Mouse (Mus musculus) kidney, postnatal 0 days (tissue): ENCODE data around the gene St3gal6. TPM values are rescaled to one million over a fixed set of nuclear protein-coding genes. Genes with fewer than 3 reads are reported as not detected.
A peak's percentile ranks its signal among the peaks of the same experiment; 100 is the strongest.

Source experiments
- ATAC-seq: fragments of 200-750 bp; cut with Nextera tagmentation; replicated peaks from 2 replicates; pipeline ENCODE4 v1.8.0; 2017; ENCODE audit warnings: low read depth, moderate number of reproducible peaks, moderate TSS enrichment, moderate library complexity; ENCODE audit not compliant: low FRiP score
- DNase-seq: peaks from one replicate; pipeline ENCODE4 v3.0.0-alpha.2; 2016; ENCODE audit warnings: low spot score
- H3K27ac ChIP-seq: fragments of 300-500 bp; sonication (generic); 2 replicates; pipeline ENCODE4 v1.5.1; 2014; ENCODE audit warnings: mild to moderate bottlenecking
- H3K27me3 ChIP-seq: fragments of 300-500 bp; sonication (generic); 2 replicates; pipeline ENCODE4 v1.6.1; 2014; ENCODE audit warnings: low read length, mixed read lengths; ENCODE audit not compliant: insufficient read depth
- H3K36me3 ChIP-seq: fragments of 300-500 bp; sonication (generic); 2 replicates; pipeline ENCODE4 v1.6.1; 2014; ENCODE audit warnings: low read length, mixed read lengths; ENCODE audit not compliant: insufficient read depth
- H3K4me1 ChIP-seq: fragments of 300-500 bp; sonication (generic); replicated peaks from 2 replicates; pipeline ENCODE4 v1.6.1; 2014; ENCODE audit warnings: antibody characterized with exemption, low read length, mixed read lengths; ENCODE audit not compliant: insufficient read depth
- H3K4me2 ChIP-seq: fragments of 300-500 bp; sonication (generic); 2 replicates; pipeline ENCODE4 v1.6.1; 2014; ENCODE audit warnings: mild to moderate bottlenecking, low read length, moderate library complexity, mixed read lengths
- H3K4me3 ChIP-seq: fragments of 300-500 bp; sonication (generic); replicated peaks from 2 replicates; pipeline ENCODE4 v1.5.1; 2014; ENCODE audit warnings: low read depth, low read length
- H3K9ac ChIP-seq: fragments of 300-500 bp; sonication (generic); 2 replicates; pipeline ENCODE4 v1.6.1; 2014; ENCODE audit warnings: low read depth, low read length
- H3K9me3 ChIP-seq: fragments of 300-500 bp; sonication (generic); replicated peaks from 2 replicates; pipeline ENCODE4 v1.6.1; 2016; ENCODE audit warnings: low read length, inconsistent platforms, mixed read lengths
- CTCF ChIP-seq: IDR thresholded peaks from 2 replicates; pipeline ENCODE4 v1.5.1; 2016; ENCODE audit warnings: antibody characterized with exemption, low read depth, mild to moderate bottlenecking, moderate library complexity
- WGBS: fragments of 180-500 bp; shearing (Covaris S2); extraction: QIAGEN DNeasy Blood & Tissue Kit; methylation state at CpG from one replicate; pipeline ENCODE4 v1.1.7; 2014; 5-methylcytosine and 5-hydroxymethylcytosine counted together
- polyA plus RNA-seq: library from polyadenylated mRNA; unstranded; fragments of >200 nt; fragmentation: Nextera tagmentation; extraction: Ambion mirVana; gene quantifications from 2 replicates; pipeline ENCODE4 v1.2.1, GENCODE M21; 2015

The St3gal6 gene
- polyA plus RNA-seq, 1 experiment from 2014 or later = 93.8 TPM

GRCm38 (mm10) chr16:58487861-58488260 lies 36.2 kb downstream of the St3gal6 start:
- no peaks in the 10 kb centered on the region for H3K9me3 ChIP-seq
- no peak overlapping the region for H3K4me3 ChIP-seq
- H3K27ac ChIP-seq = no peak overlapping the region
- no peaks in the 10 kb centered on the region for H3K27me3 ChIP-seq
- H3K4me2 ChIP-seq = no peak overlapping the region
- peaks cover 27% of the 10 kb centered on the region for H3K36me3 ChIP-seq
- no peak overlapping the region for H3K9ac ChIP-seq
- DNase-seq (no peak), ATAC-seq (no peak)
- WGBS = 78% methylated on average over 6 of the region's 6 CpGs
- H3K4me1 ChIP-seq = peaks cover 2% of the 10 kb centered on the region; the same call in 1 of the 2 replicates
- TF ChIP-seq CTCF = no peak

GRCm38 (mm10) chr16:58482296-58482695 lies 41.7 kb downstream of the St3gal6 start:
- Histone ChIP-seq H3K4me2 (no peak overlapping the region), H3K36me3 (peaks cover 17% of the 10 kb centered on the region; the same call in 1 of the 2 replicates), H3K9me3 (no peaks in the 10 kb centered on the region), H3K27ac (peak overlapping the region; percentile 74), H3K4me1 (peaks cover 8% of the 10 kb centered on the region; the same call in 1 of the 2 replicates), H3K27me3 (no peaks in the 10 kb centered on the region), H3K4me3 (no peak overlapping the region), H3K9ac (no peak overlapping the region)
- ATAC-seq (peak; percentile 66), DNase-seq (peak; percentile 41)
- WGBS = 30% methylated on average over 3 of the region's 3 CpGs
- TF ChIP-seq CTCF = no peak

GRCm38 (mm10) chr16:58481906-58482270 lies 42.2 kb downstream of the St3gal6 start:
- Histone ChIP-seq H3K36me3 (peaks cover 15% of the 10 kb centered on the region; the same call in 1 of the 2 replicates), H3K4me2 (no peak overlapping the region), H3K27me3 (no peaks in the 10 kb centered on the region), H3K9ac (no peak overlapping the region), H3K9me3 (no peaks in the 10 kb centered on the region), H3K4me1 (peaks cover 8% of the 10 kb centered on the region; the same call in 1 of the 2 replicates), H3K4me3 (no peak overlapping the region), H3K27ac (peak overlapping the region; percentile 74)
- ATAC-seq (peak; percentile 34), DNase-seq (no peak)
- no peak for TF ChIP-seq CTCF
- 50% methylated on average over 5 of the region's 5 CpGs for WGBS

DNA sequence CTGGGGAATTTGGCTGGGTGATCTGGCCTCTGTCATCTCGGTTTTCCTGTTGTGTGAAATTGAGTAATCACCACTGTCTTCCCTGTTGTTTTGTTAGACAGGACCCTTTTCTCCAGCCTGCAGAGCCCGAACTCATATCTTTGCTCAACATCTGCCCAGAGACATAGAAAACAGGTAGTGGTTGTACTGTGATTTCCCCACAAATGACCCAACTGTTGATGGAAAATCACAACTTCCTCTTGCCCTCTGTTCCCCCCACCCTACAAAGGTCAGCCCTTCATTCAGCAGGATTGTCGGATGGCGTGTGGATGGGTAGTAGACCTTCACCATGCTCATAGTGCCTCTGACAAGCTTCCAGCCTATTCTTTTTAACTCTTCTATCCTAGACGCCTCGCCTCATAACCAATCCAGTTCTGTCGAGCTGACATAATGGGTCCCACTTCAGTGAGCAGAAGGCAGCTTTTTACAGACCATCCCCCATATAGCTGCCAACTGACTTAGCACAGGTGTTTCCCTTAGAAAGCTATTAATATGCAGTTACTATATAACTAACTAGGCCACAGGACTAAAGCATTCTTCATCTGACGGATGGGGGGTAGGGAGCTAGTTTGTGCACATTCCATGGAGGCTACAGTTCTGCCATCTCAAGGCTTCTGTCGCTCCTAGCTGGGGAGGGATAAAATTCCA lies 42.7 kb downstream of the St3gal6 start:
- H3K27me3 ChIP-seq = no peaks in the 10 kb centered on the region
- ATAC-seq = peak; percentile 95
- no peak overlapping the region for H3K9ac ChIP-seq
- H3K4me3 ChIP-seq = no peak overlapping the region
- H3K9me3 ChIP-seq = no peaks in the 10 kb centered on the region
- no peak for TF ChIP-seq CTCF
- peak overlapping the region; percentile 75 for H3K27ac ChIP-seq
- H3K4me1 ChIP-seq = peaks cover 11% of the 10 kb centered on the region
- 44% methylated on average over 9 of the region's 9 CpGs for WGBS
- peaks cover 10% of the 10 kb centered on the region; the same call in 1 of the 2 replicates for H3K36me3 ChIP-seq
- DNase-seq = peak; percentile 78
- no peak overlapping the region for H3K4me2 ChIP-seq

GRCm38 (mm10) chr16:58479898-58480448 lies 44.1 kb downstream of the St3gal6 start:
- DNase-seq (no peak), ATAC-seq (no peak)
- H3K27ac ChIP-seq = no peak overlapping the region

DNA sequence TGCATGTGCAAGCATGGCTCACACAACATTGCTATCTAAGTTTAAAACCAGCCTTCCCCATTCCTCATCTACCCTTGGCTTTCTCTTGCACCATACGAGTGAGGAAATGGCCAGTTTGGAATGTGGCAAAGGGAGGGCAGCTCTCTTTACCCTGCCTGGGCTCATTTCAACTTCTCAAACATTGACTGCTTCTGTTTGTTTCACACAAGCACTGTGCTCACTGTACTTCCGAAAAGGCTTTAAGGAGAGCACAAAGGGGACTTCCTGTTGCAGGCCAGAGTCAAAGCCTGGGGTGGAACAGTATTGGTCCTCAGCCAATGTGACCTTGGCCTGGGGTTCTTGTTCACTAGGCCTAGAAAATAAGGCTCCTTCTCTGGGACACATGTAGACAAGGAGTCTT lies 47.7 kb downstream of the St3gal6 start:
- Histone ChIP-seq H3K27ac (peak overlapping the region; percentile 86), H3K4me1 (peaks cover 11% of the 10 kb centered on the region; the same call in 1 of the 2 replicates)

More at GRCm38 (mm10) chr16:58479898-58480448, 44.1 kb downstream of the St3gal6 start:
- 87% methylated on average over 4 of the region's 4 CpGs for WGBS
- TF ChIP-seq CTCF = no peak
- Histone ChIP-seq H3K9ac (no peak overlapping the region), H3K27me3 (no peaks in the 10 kb centered on the region), H3K4me1 (peaks cover 19% of the 10 kb centered on the region), H3K4me3 (no peak overlapping the region), H3K9me3 (no peaks in the 10 kb centered on the region), H3K36me3 (peaks cover 10% of the 10 kb centered on the region; the same call in 1 of the 2 replicates), H3K4me2 (no peak overlapping the region)

More for the DNA sequence above, 47.7 kb downstream of the St3gal6 start:
- peaks cover 22% of the 10 kb centered on the region; the same call in 1 of the 2 replicates for H3K36me3 ChIP-seq
- DNase-seq (peak; percentile 38), ATAC-seq (no peak)
- 33% methylated on average over 2 of the region's 2 CpGs for WGBS
- H3K4me2 ChIP-seq = no peak overlapping the region; the same call in 1 of the 2 replicates
- TF ChIP-seq CTCF = no peak
- H3K9ac ChIP-seq = no peak overlapping the region
- H3K27me3 ChIP-seq = no peaks in the 10 kb centered on the region
- no peaks in the 10 kb centered on the region for H3K9me3 ChIP-seq
- H3K4me3 ChIP-seq = no peak overlapping the region
